Mouse (Mus musculus): ENCODE results near the gene Mef2c.

- TF ChIP-seq CTCF (IDR thresholded peaks at IDR 0.05; ENCODE audit: low read depth) = no peak
- no peak for TF ChIP-seq EP300 (IDR thresholded peaks at IDR 0.05; ENCODE audit: low read depth)
These were observed 209.9 kb downstream of the Mef2c start for GRCm38 (mm10) chr13:83713661-83714291.

All from heart, postnatal 0 days (tissue).